Mouse (Mus musculus) forebrain, embryonic 11.5 days (tissue): Measurements from ENCODE around the gene Gm7029. TPM values are rescaled to one million over a fixed set of nuclear protein-coding genes. Genes with fewer than 3 reads are reported as not detected.
A peak's percentile ranks its signal among the peaks of the same experiment; 100 is the strongest.

ENCODE experiments used
- ATAC-seq: fragments of 200-750 bp; cut with Nextera tagmentation; replicated peaks from 2 replicates; pipeline ENCODE4 v1.8.0; 2017; ENCODE audit warnings: moderate TSS enrichment; ENCODE audit not compliant: low FRiP score
- DNase-seq: peaks from one replicate; pipeline ENCODE4 v3.0.0-alpha.2; 2017; ENCODE audit warnings: low spot score
- H3K27ac ChIP-seq: fragments of 300-500 bp; sonication (generic); 2 replicates; pipeline ENCODE4 v1.5.1; 2014; ENCODE audit warnings: low read depth, low read length
- H3K27me3 ChIP-seq: fragments of 300-500 bp; sonication (generic); 2 replicates; pipeline ENCODE4 v1.6.1; 2014; ENCODE audit warnings: mild to moderate bottlenecking, low read length, mixed read lengths; ENCODE audit not compliant: control insufficient read depth, insufficient read depth
- H3K36me3 ChIP-seq: fragments of 300-500 bp; sonication (generic); 2 replicates; pipeline ENCODE4 v1.6.1; 2014; ENCODE audit warnings: mild to moderate bottlenecking, low read length, moderate library complexity, mixed read lengths; ENCODE audit not compliant: control insufficient read depth, insufficient read depth
- H3K4me1 ChIP-seq: fragments of 300-500 bp; sonication (generic); replicated peaks from 2 replicates; pipeline ENCODE4 v1.6.1; 2014; ENCODE audit warnings: low read length, mixed read lengths; ENCODE audit not compliant: control insufficient read depth, insufficient read depth
- H3K4me2 ChIP-seq: fragments of 300-500 bp; sonication (generic); 2 replicates; pipeline ENCODE4 v1.6.1; 2014; ENCODE audit warnings: low read depth, mild to moderate bottlenecking, low read length, moderate library complexity, mixed read lengths; ENCODE audit not compliant: severe bottlenecking
- H3K4me3 ChIP-seq: fragments of 300-500 bp; sonication (generic); 2 replicates; pipeline ENCODE4 v1.5.1; 2014; ENCODE audit warnings: low read depth, low read length
- H3K9ac ChIP-seq: fragments of 300-500 bp; sonication (generic); 2 replicates; pipeline ENCODE4 v1.6.1; 2014; ENCODE audit warnings: low read length
- H3K9me3 ChIP-seq: fragments of 300-500 bp; sonication (generic); 2 replicates; pipeline ENCODE4 v1.6.1; 2016; ENCODE audit warnings: low read length, mixed read lengths; ENCODE audit not compliant: control insufficient read depth
- WGBS: fragments of 180-500 bp; shearing (Covaris S2); extraction: QIAGEN DNeasy Blood & Tissue Kit; methylation state at CpG from one replicate; pipeline ENCODE4 v1.1.7; 2014; 5-methylcytosine and 5-hydroxymethylcytosine counted together
- microRNA-seq: library from miRNA; unstranded; fragments of <30 nt; microRNA quantifications from one replicate; pipeline ENCODE4, GENCODE M21; 2016; ENCODE audit not compliant: insufficient number of aligned reads
- polyA plus RNA-seq: library from polyadenylated mRNA; unstranded; fragments of >200 nt; fragmentation: Nextera tagmentation; extraction: Ambion mirVana; gene quantifications from 2 replicates; pipeline ENCODE4 v1.2.1, GENCODE M21; 2014

Gene Gm7029
- polyA plus RNA-seq, 1 experiment from 2014 or later = not detected

GRCm38 (mm10) chr17:33919351-33920281 is 46.0 kb downstream of the Gm7029 start:
- peaks cover 17% of the 10 kb centered on the region for H3K4me1 ChIP-seq
- no peaks in the 10 kb centered on the region for H3K27me3 ChIP-seq
- 0 out of 2 replicates have a peak overlapping the region, but pooled peaks have one; percentile 6 for H3K27ac ChIP-seq
- no peaks in the 10 kb centered on the region for H3K36me3 ChIP-seq
- ATAC-seq (no peak; the same call in 1 of the 2 replicates), DNase-seq (no peak)
- peak overlapping the region; percentile 68 for H3K9ac ChIP-seq
- peak overlapping the region; percentile 89 for H3K4me2 ChIP-seq
- under 1% methylated on average over 52 of the region's 52 CpGs for WGBS
- H3K9me3 ChIP-seq = no peaks in the 10 kb centered on the region
- H3K4me3 ChIP-seq = peak overlapping the region; percentile 47

- H3K4me2 ChIP-seq = peak overlapping the region; percentile 89
- WGBS = under 1% methylated on average over 36 of the region's 36 CpGs
- peak overlapping the region; percentile 68 for H3K9ac ChIP-seq
- DNase-seq = peak; percentile 89
- no peaks in the 10 kb centered on the region for H3K36me3 ChIP-seq
- H3K4me3 ChIP-seq = peak overlapping the region; percentile 47
- peaks cover 15% of the 10 kb centered on the region for H3K4me1 ChIP-seq
- H3K27me3 ChIP-seq = no peaks in the 10 kb centered on the region
- peak overlapping the region; percentile 6; the same call in 1 of the 2 replicates for H3K27ac ChIP-seq
- H3K9me3 ChIP-seq = no peaks in the 10 kb centered on the region
- ATAC-seq = peak; percentile 50
These were observed 46.9 kb downstream of the Gm7029 start for GRCm38 (mm10) chr17:33920282-33921097.

GRCm38 (mm10) chr17:33921361-33921760 is 47.7 kb downstream of the Gm7029 start:
- no peak for ATAC-seq
- Histone ChIP-seq H3K4me3 (no peak overlapping the region), H3K36me3 (no peaks in the 10 kb centered on the region), H3K27ac (no peak overlapping the region), H3K9me3 (no peaks in the 10 kb centered on the region), H3K4me1 (peaks cover 15% of the 10 kb centered on the region), H3K9ac (no peak overlapping the region), H3K4me2 (no peak overlapping the region; the same call in 1 of the 2 replicates), H3K27me3 (no peaks in the 10 kb centered on the region)
- 89% methylated on average over 7 of the region's 7 CpGs for WGBS
- DNase-seq = no peak

Small RNA genes lying within 50 kb of the gene (microRNA-seq; reads per million reads assigned to microRNA genes)
- not detected for gene Gm27740

Other genes starting within 250 kb of the Gm7029 start
- 71.8 and 85.4 TPM in 2 replicates for gene Zfp414, start 244.7 kb upstream of the Gm7029 start, polyA plus RNA-seq
- 0.61 and 1.2 TPM in 2 replicates for gene Pram1, start 235.8 kb upstream of the Gm7029 start, polyA plus RNA-seq
- 574 and 590 TPM in 2 replicates for gene Hnrnpm, start 187.0 kb upstream of the Gm7029 start, polyA plus RNA-seq
- gene March2, start 155.2 kb upstream of the Gm7029 start, polyA plus RNA-seq = 39.3 and 40.1 TPM in 2 replicates
- 330 and 338 TPM in 2 replicates for gene Rab11b, start 113.3 kb upstream of the Gm7029 start, polyA plus RNA-seq
- 16.6 and 20.9 TPM in 2 replicates for gene Angptl4, start 92.0 kb upstream of the Gm7029 start, polyA plus RNA-seq
- 30.4 and 31.1 TPM in 2 replicates for gene Kank3, start 63.3 kb upstream of the Gm7029 start, polyA plus RNA-seq
- gene Rps28, start 49.3 kb upstream of the Gm7029 start, polyA plus RNA-seq = 758 and 759 TPM in 2 replicates
- 374 and 400 TPM in 2 replicates for gene Ndufa7, start 49.3 kb upstream of the Gm7029 start, polyA plus RNA-seq
- 62.9 and 74.6 TPM in 2 replicates for gene Cd320, start 30.7 kb upstream of the Gm7029 start, polyA plus RNA-seq
- 16.0 and 20.4 TPM in 2 replicates for gene Kifc1, start 16.8 kb downstream of the Gm7029 start, polyA plus RNA-seq
- gene Platr17, start 31.3 kb downstream of the Gm7029 start, polyA plus RNA-seq = 0.24 TPM in 1 of 2 replicates, not detected in the other
- gene Daxx, start 35.6 kb downstream of the Gm7029 start, polyA plus RNA-seq = 68.2 and 73.8 TPM in 2 replicates
- 13.9 and 15.5 TPM in 2 replicates for gene Tapbp, start 42.1 kb downstream of the Gm7029 start, polyA plus RNA-seq
- gene Zbtb22, start 42.1 kb downstream of the Gm7029 start, polyA plus RNA-seq = 13.0 and 14.9 TPM in 2 replicates
- gene Rgl2, start 55.7 kb downstream of the Gm7029 start, polyA plus RNA-seq = 48.0 and 51.5 TPM in 2 replicates
- gene Pfdn6, start 66.5 kb downstream of the Gm7029 start, polyA plus RNA-seq = 202 and 214 TPM in 2 replicates
- gene Wdr46, start 66.8 kb downstream of the Gm7029 start, polyA plus RNA-seq = 42.6 and 47.2 TPM in 2 replicates
- gene B3galt4, start 77.7 kb downstream of the Gm7029 start, polyA plus RNA-seq = 4.0 and 4.3 TPM in 2 replicates
- gene Vps52, start 82.0 kb downstream of the Gm7029 start, polyA plus RNA-seq = 44.0 and 46.8 TPM in 2 replicates
- 1,265 and 1,326 TPM in 2 replicates for gene Rps18, start 82.2 kb downstream of the Gm7029 start, polyA plus RNA-seq
- gene H2-K1, start 126.5 kb downstream of the Gm7029 start, polyA plus RNA-seq = 35.7 and 40.1 TPM in 2 replicates
- gene Ring1, start 150.8 kb downstream of the Gm7029 start, polyA plus RNA-seq = 7.5 and 8.3 TPM in 2 replicates
- gene H2-Ke6, start 154.2 kb downstream of the Gm7029 start, polyA plus RNA-seq = 81.7 and 101 TPM in 2 replicates
- gene Slc39a7, start 157.8 kb downstream of the Gm7029 start, polyA plus RNA-seq = 99.6 and 104 TPM in 2 replicates
- 32.8 and 40.3 TPM in 2 replicates for gene Rxrb, start 158.0 kb downstream of the Gm7029 start, polyA plus RNA-seq
- gene Col11a2, start 165.6 kb downstream of the Gm7029 start, polyA plus RNA-seq = 1.3 and 1.7 TPM in 2 replicates
- gene H2-Oa, start 218.5 kb downstream of the Gm7029 start, polyA plus RNA-seq = 0.17 and 0.25 TPM in 2 replicates
- gene H2-DMa, start 245.7 kb downstream of the Gm7029 start, polyA plus RNA-seq = 7.2 and 8.2 TPM in 2 replicates
- 152 and 163 TPM in 2 replicates for gene Brd2, start 248.8 kb downstream of the Gm7029 start, polyA plus RNA-seq